Mouse (Mus musculus): ENCODE measurements at regions not wholly inside any gene's neighbourhood (a gene's known extent, or its start where the extent isn't known, plus 50 kb on each side); places are given as distances from the start of the nearest gene placed in this dataset.

DNA sequence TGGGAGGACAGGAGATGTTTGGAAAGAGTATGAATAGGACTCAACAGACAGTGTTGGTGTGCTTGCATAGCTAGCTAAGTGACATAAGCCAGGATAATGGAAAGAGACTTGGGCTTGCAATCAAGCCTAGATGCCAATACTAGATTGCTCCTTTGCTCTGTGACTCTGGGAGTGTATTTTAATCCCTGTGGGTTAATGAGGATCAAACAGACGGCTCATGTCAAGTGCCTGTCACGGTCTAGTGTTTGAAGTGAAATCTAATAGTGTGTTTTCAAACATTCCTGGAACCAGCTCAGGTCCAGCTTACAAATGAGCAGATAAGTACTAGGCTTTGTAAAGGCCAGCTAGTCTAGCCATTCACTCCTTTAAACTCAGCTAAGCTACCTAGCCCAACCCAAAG is 64.1 kb upstream of the Ranbp3l start:
- Histone ChIP-seq H3K4me1 (no peaks in the 10 kb centered on the region), H3K27ac (no peak overlapping the region), H3K4me3 (no peak overlapping the region), H3K9me3 (replicated peaks) (no peaks in the 10 kb centered on the region), H3K36me3 (no peaks in the 10 kb centered on the region), H3K27me3 (ENCODE audit: low read depth, poor library complexity, severe bottlenecking) (no peaks in the 10 kb centered on the region)
- DNase-seq (ENCODE audit: low spot score): no peak
- WGBS: 76% methylated on average over 2 of the region's 2 CpGs

DNA sequence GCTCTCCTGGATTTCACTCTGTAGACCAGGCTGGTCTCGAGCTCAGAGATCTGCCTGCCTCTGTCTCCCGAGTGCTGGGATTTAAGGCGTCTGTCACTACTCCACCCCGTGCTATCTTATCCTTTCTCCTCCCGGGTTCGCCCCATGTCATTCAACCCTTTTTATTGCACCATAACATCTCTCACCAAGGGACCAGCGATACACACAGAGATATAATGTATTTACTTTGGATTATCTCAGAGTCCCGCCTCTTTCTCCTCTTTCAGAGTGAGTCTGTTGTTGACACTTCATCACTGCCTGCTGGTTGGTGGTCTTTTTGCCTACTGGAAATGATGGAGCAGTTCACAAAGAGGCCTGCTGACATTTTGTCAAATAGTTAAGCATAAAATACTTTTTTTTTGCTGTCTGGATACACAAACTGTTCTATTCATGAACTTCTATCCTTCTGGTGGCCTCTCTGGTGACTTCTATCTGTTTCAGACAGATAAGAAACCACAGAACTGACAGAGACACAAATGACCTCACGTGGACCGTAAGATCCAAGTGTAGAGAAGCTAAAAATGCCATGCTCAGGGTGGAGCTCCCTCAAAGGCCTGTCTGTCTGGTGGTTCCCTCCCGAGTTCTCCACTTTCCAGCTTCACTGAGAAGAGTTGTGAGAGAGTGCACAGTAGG is 70.1 kb upstream of the Ranbp3l start:
- no peak for DNase-seq (ENCODE audit: low spot score)
- H3K4me1 ChIP-seq: no peaks in the 10 kb centered on the region
- H3K36me3 ChIP-seq: no peaks in the 10 kb centered on the region
- no peaks in the 10 kb centered on the region for H3K27me3 ChIP-seq (ENCODE audit: low read depth, poor library complexity, severe bottlenecking)
- 90% methylated on average over 11 of the region's 11 CpGs for WGBS
- H3K27ac ChIP-seq: no peak overlapping the region
- no peak overlapping the region for H3K4me3 ChIP-seq
- H3K9me3 ChIP-seq (replicated peaks): no peaks in the 10 kb centered on the region

GRCm38 (mm10) chr15:8896856-8897255 is 70.9 kb upstream of the Ranbp3l start:
- 94% methylated on average over 2 of the region's 2 CpGs for WGBS
- no peak for DNase-seq (ENCODE audit: low spot score)
- H3K9me3 ChIP-seq (replicated peaks): no peaks in the 10 kb centered on the region
- H3K27ac ChIP-seq: no peak overlapping the region
- H3K4me3 ChIP-seq: no peak overlapping the region
- H3K27me3 ChIP-seq (ENCODE audit: low read depth, poor library complexity, severe bottlenecking): no peaks in the 10 kb centered on the region
- H3K4me1 ChIP-seq: no peaks in the 10 kb centered on the region
- H3K36me3 ChIP-seq: no peaks in the 10 kb centered on the region

DNA sequence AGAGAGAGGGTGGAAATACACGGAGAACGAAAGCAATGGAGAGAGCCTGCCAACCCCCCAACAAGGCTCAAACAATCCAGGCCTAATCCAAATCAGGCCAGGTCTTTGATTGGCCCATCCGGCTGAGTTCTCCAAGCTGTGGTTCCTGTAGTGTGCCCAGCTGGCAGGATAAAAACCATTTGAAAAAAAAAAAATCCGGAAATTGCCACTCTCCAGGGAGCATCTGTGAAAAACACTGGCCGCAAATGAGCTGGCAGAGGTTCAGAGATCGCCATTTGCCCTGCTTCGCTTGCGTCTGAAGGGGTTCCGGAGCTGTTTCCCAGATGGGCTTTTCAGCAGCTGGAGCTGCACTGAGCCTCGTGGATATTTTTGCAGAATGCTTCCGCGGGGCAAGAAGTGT is 71.4 kb upstream of the Ranbp3l start:
- DNase-seq (ENCODE audit: low spot score): no peak
- Histone ChIP-seq H3K36me3 (no peaks in the 10 kb centered on the region), H3K4me1 (no peaks in the 10 kb centered on the region), H3K27ac (no peak overlapping the region), H3K27me3 (ENCODE audit: low read depth, poor library complexity, severe bottlenecking) (no peaks in the 10 kb centered on the region), H3K9me3 (replicated peaks) (no peaks in the 10 kb centered on the region), H3K4me3 (no peak overlapping the region)
- WGBS: 88% methylated on average over 12 of the region's 12 CpGs

DNA sequence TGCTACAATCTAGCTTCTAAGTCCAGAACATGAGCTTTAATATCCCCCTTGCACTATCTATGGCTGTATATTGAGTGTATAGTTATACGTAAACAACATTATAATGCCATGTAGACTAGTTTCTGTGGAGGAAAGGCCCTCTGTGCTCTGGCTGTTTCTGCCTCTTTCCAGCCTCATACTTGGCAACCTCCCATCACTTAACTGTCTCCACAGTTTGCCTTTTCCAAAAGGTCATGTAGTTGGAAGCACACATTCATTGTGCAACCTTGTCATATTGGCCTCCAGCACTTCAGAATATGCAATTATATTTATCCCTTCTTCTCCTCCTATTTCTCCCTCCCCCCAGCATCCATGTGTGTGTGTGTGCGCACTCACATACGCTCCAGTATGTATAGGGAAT is 82.2 kb upstream of the Ranbp3l start:
- no peak overlapping the region for H3K4me3 ChIP-seq
- no peaks in the 10 kb centered on the region for H3K36me3 ChIP-seq
- no peak for DNase-seq (ENCODE audit: low spot score)
- no peaks in the 10 kb centered on the region for H3K27me3 ChIP-seq (ENCODE audit: low read depth, poor library complexity, severe bottlenecking)
- H3K4me1 ChIP-seq: peaks cover 3% of the 10 kb centered on the region; the same call in 1 of the 2 replicates
- WGBS: 93% methylated on average over 3 of the region's 3 CpGs
- no peaks in the 10 kb centered on the region for H3K9me3 ChIP-seq (replicated peaks)
- no peak overlapping the region for H3K27ac ChIP-seq

GRCm38 (mm10) chr15:8884608-8885467 is 82.9 kb upstream of the Ranbp3l start:
- DNase-seq (ENCODE audit: low spot score): no peak
- no peak overlapping the region for H3K27ac ChIP-seq

GRCm38 (mm10) chr15:8882880-8883539 is 84.7 kb upstream of the Ranbp3l start:
- 81% methylated on average over 9 of the region's 9 CpGs for WGBS
- no peaks in the 10 kb centered on the region for H3K36me3 ChIP-seq
- no peaks in the 10 kb centered on the region for H3K9me3 ChIP-seq (replicated peaks)
- H3K4me1 ChIP-seq: peaks cover 3% of the 10 kb centered on the region; the same call in 1 of the 2 replicates
- no peaks in the 10 kb centered on the region for H3K27me3 ChIP-seq (ENCODE audit: low read depth, poor library complexity, severe bottlenecking)
- H3K27ac ChIP-seq: no peak overlapping the region
- H3K4me3 ChIP-seq: no peak overlapping the region
- no peak for DNase-seq (ENCODE audit: low spot score)

More at GRCm38 (mm10) chr15:8884608-8885467, 82.9 kb upstream of the Ranbp3l start:
- Histone ChIP-seq H3K27me3 (ENCODE audit: low read depth, poor library complexity, severe bottlenecking) (no peaks in the 10 kb centered on the region), H3K4me1 (peaks cover 3% of the 10 kb centered on the region; the same call in 1 of the 2 replicates), H3K36me3 (no peaks in the 10 kb centered on the region), H3K9me3 (replicated peaks) (no peaks in the 10 kb centered on the region), H3K4me3 (no peak overlapping the region)
- whole genome bisulfite sequencing: 64% methylated on average over 18 of the region's 18 CpGs

DNA sequence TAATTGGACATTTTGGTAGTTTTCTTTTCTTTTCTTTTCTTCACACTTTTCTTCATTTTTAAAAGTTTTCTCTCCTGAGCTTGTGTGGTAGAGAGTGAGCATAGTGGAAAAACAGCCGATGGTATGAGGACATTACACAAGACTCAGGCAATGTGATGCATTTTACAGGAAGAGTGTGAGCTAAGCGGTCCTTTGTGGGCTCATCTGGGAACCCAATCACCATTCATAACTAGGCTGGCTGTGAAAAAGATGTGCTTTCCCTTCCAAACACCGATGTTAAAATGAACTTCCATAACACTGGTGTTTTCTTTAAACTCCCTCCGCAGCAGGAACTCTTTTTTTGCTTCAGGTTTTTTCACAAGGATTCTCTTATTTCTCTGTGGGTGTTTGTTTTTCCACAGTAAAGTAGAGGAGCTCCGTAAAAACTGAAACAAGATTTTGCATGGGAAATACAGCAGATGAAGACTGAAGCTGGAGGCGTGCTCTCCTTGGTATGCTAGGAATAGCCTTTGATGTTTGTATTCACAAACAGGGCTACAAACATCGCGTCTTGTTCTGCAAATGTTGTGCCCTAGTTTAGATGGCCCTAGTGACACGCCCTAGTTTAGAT is 92.8 kb upstream of the Ranbp3l start:
- Histone ChIP-seq H3K36me3 (no peaks in the 10 kb centered on the region), H3K27ac (no peak overlapping the region), H3K4me1 (no peaks in the 10 kb centered on the region), H3K9me3 (replicated peaks) (no peaks in the 10 kb centered on the region), H3K4me3 (no peak overlapping the region), H3K27me3 (ENCODE audit: low read depth, poor library complexity, severe bottlenecking) (no peaks in the 10 kb centered on the region)
- WGBS: 87% methylated on average over 9 of the region's 9 CpGs
- DNase-seq (ENCODE audit: low spot score): no peak

GRCm38 (mm10) chr15:8868021-8868420 is 99.7 kb upstream of the Ranbp3l start:
- WGBS: 85% methylated on average over 2 of the region's 2 CpGs
- Histone ChIP-seq H3K27ac (no peak overlapping the region), H3K9me3 (replicated peaks) (no peaks in the 10 kb centered on the region), H3K4me1 (no peaks in the 10 kb centered on the region), H3K27me3 (ENCODE audit: low read depth, poor library complexity, severe bottlenecking) (no peaks in the 10 kb centered on the region), H3K36me3 (no peaks in the 10 kb centered on the region), H3K4me3 (no peak overlapping the region)
- DNase-seq (ENCODE audit: low spot score): no peak

DNA sequence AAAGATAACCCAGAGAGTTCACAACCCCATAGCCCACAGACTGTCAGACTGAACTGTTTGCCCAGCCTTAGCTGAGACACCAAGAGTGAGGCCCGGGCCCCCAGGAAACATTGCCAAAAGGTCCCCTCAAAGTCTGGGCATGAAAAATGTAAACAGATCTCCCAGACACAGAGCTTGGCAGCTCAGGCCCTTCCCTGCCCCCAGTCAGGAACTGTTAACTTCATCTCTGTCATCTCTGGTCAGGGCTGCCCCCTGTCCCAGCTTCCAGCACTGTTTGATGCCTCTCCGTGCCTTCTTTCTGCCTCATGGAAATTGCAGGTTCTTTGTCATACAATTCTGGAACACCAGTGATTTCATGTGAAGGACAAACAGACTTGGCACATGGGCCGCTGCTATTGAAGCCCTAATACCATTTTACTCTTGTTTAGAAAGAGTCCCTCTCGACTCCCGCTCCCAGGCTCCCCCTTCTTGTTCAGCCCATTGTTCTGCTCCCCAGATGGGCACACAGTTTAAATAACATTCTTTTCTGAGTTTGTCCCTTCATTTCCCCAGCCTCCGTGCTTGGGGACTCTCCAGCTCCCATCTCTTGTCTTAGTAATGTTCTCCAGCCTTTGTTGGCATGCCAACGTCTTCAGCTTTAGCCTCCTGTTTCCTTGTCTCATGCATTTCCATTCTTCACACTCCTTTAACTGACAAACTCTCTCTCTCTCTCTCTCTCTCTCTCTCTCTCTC is 100.4 kb upstream of the Ranbp3l start:
- DNase-seq (ENCODE audit: low spot score): no peak
- Histone ChIP-seq H3K4me3 (no peak overlapping the region), H3K4me1 (no peaks in the 10 kb centered on the region), H3K27ac (no peak overlapping the region), H3K27me3 (ENCODE audit: low read depth, poor library complexity, severe bottlenecking) (no peaks in the 10 kb centered on the region), H3K9me3 (replicated peaks) (no peaks in the 10 kb centered on the region), H3K36me3 (no peaks in the 10 kb centered on the region)
- 72% methylated on average over 7 of the region's 7 CpGs for WGBS

- no peak for DNase-seq (ENCODE audit: low spot score)
- H3K27me3 ChIP-seq (ENCODE audit: low read depth, poor library complexity, severe bottlenecking): no peaks in the 10 kb centered on the region
- H3K4me3 ChIP-seq: no peak overlapping the region
- H3K4me1 ChIP-seq: no peaks in the 10 kb centered on the region
- 71% methylated on average over 8 of the region's 8 CpGs for WGBS
- H3K9me3 ChIP-seq (replicated peaks): no peaks in the 10 kb centered on the region
- H3K36me3 ChIP-seq: no peaks in the 10 kb centered on the region
- H3K27ac ChIP-seq: no peak overlapping the region
Measured at GRCm38 (mm10) chr15:8865089-8865933, 102.4 kb upstream of the Ranbp3l start.
